12 mouse cellular contexts compared by ENCODE assay signal in the genomic region with DNA sequence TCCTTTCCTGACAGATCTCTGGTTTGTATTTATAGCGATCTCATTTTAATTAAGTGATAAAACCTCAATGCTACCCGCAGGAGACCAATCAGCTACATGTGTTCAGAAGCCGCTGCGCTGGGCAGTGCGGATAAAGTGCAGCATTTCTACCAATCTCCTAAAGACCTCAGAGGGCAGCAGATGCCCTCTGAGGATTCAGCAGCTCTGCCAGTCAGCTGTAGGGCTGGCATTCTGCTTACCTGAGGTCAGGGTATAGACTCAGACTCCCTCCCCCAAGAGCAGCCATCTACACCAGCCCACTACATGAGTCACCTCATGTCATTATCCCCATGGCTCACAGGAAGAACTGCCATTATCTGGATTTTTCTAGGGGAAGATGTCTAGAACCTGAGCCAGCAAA. TPM values are rescaled to one million over a fixed set of nuclear protein-coding genes. Genes with fewer than 3 reads are reported as not detected.
DNase-seq lines count a peak whose midpoint lies in the region; ATAC-seq and TF ChIP-seq lines count a peak whose summit lies in the region.
"Had no signal": no experiment of that assay in that cellular context is flagged by ENCODE, and none has a peak within 500 bp of the region (broad histone marks: within the 10 kb centered on the region; RNA-seq: fewer than 3 reads in every experiment).

No protein-coding gene starts in this region.

- 69% methylated on average over 5 of the region's 5 CpGs for WGBS in forebrain, embryonic 16.5 days
- 72% methylated on average over 5 of the region's 5 CpGs for WGBS in midbrain, postnatal 0 days

- no peak overlapping the region for H3K4me2 ChIP-seq in forebrain, embryonic 16.5 days (ENCODE audit: low read length)
- H3K4me2 ChIP-seq in midbrain, postnatal 0 days (ENCODE audit: low read depth, low read length, poor library complexity, severe bottlenecking), result no peak overlapping the region

- intact Hi-C loops in left cerebral cortex, postnatal 14 days (cut with DNase I), result loop anchor here (10.0 kb wide), 1 partner anchor 308 kb away; no protein-coding TSS in a partner anchor

- no peaks in the 10 kb centered on the region for H3K36me3 ChIP-seq in forebrain, embryonic 16.5 days (ENCODE audit: control insufficient read depth, insufficient read depth)
- H3K36me3 ChIP-seq in midbrain, postnatal 0 days (ENCODE audit: insufficient read depth, low read length), result 0 out of 2 replicates have a peak, but pooled peaks cover 2% of the 10 kb centered on the region

- no peak for TF ChIP-seq CTCF in layer of hippocampus, adult 2 months (conservative IDR thresholded peaks at IDR 0.05)
- TF ChIP-seq CTCF in midbrain, postnatal 0 days (IDR thresholded peaks at IDR 0.05), result no peak

- H3K27me3 ChIP-seq in forebrain, embryonic 16.5 days (replicated peaks; ENCODE audit: control insufficient read depth, insufficient read depth, low read length), result no peaks in the 10 kb centered on the region
- no peaks in the 10 kb centered on the region for H3K27me3 ChIP-seq in midbrain, postnatal 0 days (ENCODE audit: insufficient read depth, low read length)
- H3K27me3 ChIP-seq: CH12.LX had no signal

- ATAC-seq in forebrain, embryonic 16.5 days, result peak; percentile 18
- ATAC-seq in midbrain, postnatal 0 days (ENCODE audit: low FRiP score), result peak; percentile 21; the same call in 1 of the 2 replicates

- peaks cover 7% of the 10 kb centered on the region for H3K4me1 ChIP-seq in forebrain, embryonic 16.5 days (replicated peaks; ENCODE audit: control insufficient read depth, insufficient read depth, low read length)
- H3K4me1 ChIP-seq in midbrain, postnatal 0 days (ENCODE audit: insufficient read depth, low read length), result no peaks in the 10 kb centered on the region

- DNase-seq in layer of hippocampus, adult 2 months (ENCODE audit: low spot score in 2 of 2), result no peak
- no peak for DNase-seq in layer of hippocampus, postnatal 36 days
- peak; percentile 36 for DNase-seq in brain, adult 2 months (ENCODE audit: low read depth, low spot score)
- no peak for DNase-seq in midbrain, postnatal 0 days (ENCODE audit: low spot score)
- no peak for DNase-seq in cerebellum, postnatal 25 days
- no peak for DNase-seq in left cerebral cortex, postnatal 14 days (ENCODE audit: low spot score in 2 of 2)
- DNase-seq: kidney, adult 8-10 months; liver; thymus, postnatal 14 days had no signal

- H3K9ac ChIP-seq in forebrain, embryonic 16.5 days (replicated peaks; ENCODE audit: low read depth, low read length), result no peak overlapping the region
- H3K9ac ChIP-seq in midbrain, postnatal 0 days (replicated peaks; ENCODE audit: low read length, poor library complexity, severe bottlenecking), result no peak overlapping the region; the same call in 1 of the 2 replicates

- peak overlapping the region; percentile 14; the same call in 1 of the 2 replicates for H3K4me3 ChIP-seq in layer of hippocampus, adult 2 months
- H3K4me3 ChIP-seq in forebrain, embryonic 16.5 days (replicated peaks; ENCODE audit: low read length), result no peak overlapping the region
- no peak overlapping the region for H3K4me3 ChIP-seq in midbrain, postnatal 0 days (ENCODE audit: low read depth, low read length)

- H3K27ac ChIP-seq in layer of hippocampus, adult 2 months, result peak overlapping the region; percentile 93
- no peak overlapping the region for H3K27ac ChIP-seq in forebrain, embryonic 16.5 days (ENCODE audit: low read length)
- H3K27ac ChIP-seq in midbrain, postnatal 0 days (ENCODE audit: low read depth, low read length), result no peak overlapping the region

- no peaks in the 10 kb centered on the region for H3K9me3 ChIP-seq in forebrain, embryonic 16.5 days (ENCODE audit: control insufficient read depth, low read length)
- no peaks in the 10 kb centered on the region for H3K9me3 ChIP-seq in midbrain, postnatal 0 days (ENCODE audit: low read length)

RNA-seq across cellular contexts. Expression of gene Ckmt2, which starts 39.6 kb away (rescaled TPM):
- under 1 TPM; 0.32 to 0.41 TPM for total RNA-seq in layer of hippocampus, adult 2 months (2021)
- total RNA-seq in layer of hippocampus, postnatal 36 days (2021), result under 1 TPM in 1 of 2 experiments, not detected in 1; 0.45 TPM
- not detected in 2 replicates for polyA plus RNA-seq in forebrain, embryonic 16.5 days (2015; fragmentation: Nextera tagmentation; extraction: Ambion mirVana)
- not detected in 2 replicates for total RNA-seq in midbrain, postnatal 0 days (2014; rRNA removed)
- 0.11 TPM in 1 of 2 replicates, not detected in the other for polyA plus RNA-seq in midbrain, postnatal 0 days (2015; fragmentation: Nextera tagmentation; extraction: Ambion mirVana)
- not detected for total RNA-seq in left cerebral cortex, postnatal 14 days (2021)
- total RNA-seq: CH12.LX; common myeloid progenitor, adult 5-6 weeks had no signal
